Mouse (Mus musculus) myocyte (in vitro differentiated cells): ENCODE measurements around the gene Olfr1454. TPM values are rescaled to one million over a fixed set of nuclear protein-coding genes. Genes with fewer than 3 reads are reported as not detected.

Experiments used
- H3K27me3 ChIP-seq: one replicate; pipeline ENCODE4 v1.6.1; 2011; ENCODE audit not compliant: control insufficient read depth, insufficient read depth, insufficient read length
- H3K36me3 ChIP-seq: one replicate; pipeline ENCODE4 v1.6.1; 2011; ENCODE audit not compliant: control insufficient read depth, insufficient read depth
- H3K4me2 ChIP-seq: one replicate; pipeline ENCODE4 v1.6.1; 2011; ENCODE audit warnings: low read depth, control low read depth
- H3K4me3 ChIP-seq: one replicate; pipeline ENCODE4 v1.5.1; 2011; ENCODE audit warnings: mild to moderate bottlenecking, control low read depth, moderate library complexity
- H3K79me2 ChIP-seq: one replicate; pipeline ENCODE4 v1.6.1; 2011; ENCODE audit not compliant: control insufficient read depth, insufficient read depth
- H3ac ChIP-seq: one replicate; pipeline ENCODE4 v1.6.1; 2011; ENCODE audit not compliant: control insufficient read depth, insufficient read length
- CEBPB ChIP-seq: IDR thresholded peaks from 2 replicates; pipeline ENCODE4 v1.6.1; 2011; ENCODE audit warnings: mild to moderate bottlenecking, moderate library complexity; ENCODE audit not compliant: poor library complexity, insufficient read depth, severe bottlenecking
- E2F4 ChIP-seq: IDR thresholded peaks from one replicate; pipeline ENCODE4 v1.6.1; 2011; ENCODE audit warnings: mild to moderate bottlenecking, control low read depth, moderate library complexity; ENCODE audit not compliant: insufficient read depth
- MAX ChIP-seq: IDR thresholded peaks from one replicate; pipeline ENCODE4 v1.6.1; 2011; ENCODE audit warnings: low read depth, mild to moderate bottlenecking, control low read depth
- MYOD1 ChIP-seq, 3 experiments: IDR thresholded peaks; one replicate each; pipeline ENCODE4 v1.6.1; 2011; ENCODE audit warnings: control low read depth in 2 of 3, low read depth in 2 of 3, mild to moderate bottlenecking in 2 of 3, moderate library complexity in 1 of 3; ENCODE audit not compliant: insufficient read length in 2 of 3, control insufficient read depth in 1 of 3
- MYOG ChIP-seq, 3 experiments: IDR thresholded peaks; one replicate each; pipeline ENCODE4 v1.6.1; 2011; ENCODE audit warnings: control low read depth in 2 of 3, low read depth in 2 of 3, mild to moderate bottlenecking in 2 of 3; ENCODE audit not compliant: insufficient read length in 2 of 3, control insufficient read depth in 1 of 3, insufficient read depth in 1 of 3
- POLR2A ChIP-seq: IDR thresholded peaks from one replicate; pipeline ENCODE4 v1.6.1; 2011; ENCODE audit warnings: low read depth, mild to moderate bottlenecking, control low read depth, moderate library complexity; ENCODE audit not compliant: insufficient read length
- POLR2AphosphoS2 ChIP-seq: IDR thresholded peaks from one replicate; pipeline ENCODE4 v1.6.1; 2011; ENCODE audit warnings: low read depth, control low read depth; ENCODE audit not compliant: insufficient read length
- REST ChIP-seq: IDR thresholded peaks from one replicate; pipeline ENCODE4 v1.6.1; 2011; ENCODE audit warnings: mild to moderate bottlenecking, control low read depth, moderate library complexity; ENCODE audit not compliant: insufficient read depth, insufficient read length
- SRF ChIP-seq: IDR thresholded peaks from one replicate; pipeline ENCODE4 v1.6.1; 2011; ENCODE audit warnings: low read depth; ENCODE audit not compliant: control insufficient read depth, insufficient read length
- TCF12 ChIP-seq: IDR thresholded peaks from one replicate; pipeline ENCODE4 v1.6.1; 2011; ENCODE audit warnings: mild to moderate bottlenecking, control low read depth; ENCODE audit not compliant: poor library complexity, insufficient read depth, severe bottlenecking
- TCF3 ChIP-seq: IDR thresholded peaks from one replicate; pipeline ENCODE4 v1.6.1; 2011; ENCODE audit warnings: low read depth, control low read depth; ENCODE audit not compliant: insufficient read length
- USF1 ChIP-seq: IDR thresholded peaks from one replicate; pipeline ENCODE4 v1.6.1; 2011; ENCODE audit warnings: low read depth, mild to moderate bottlenecking, control low read depth, moderate library complexity
- polyA plus RNA-seq: library from polyadenylated mRNA; unstranded; fragments of >200 nt; fragmentation: generic; extraction: Trizol; gene quantifications from one replicate; pipeline ENCODE4 v1.2.1, GENCODE M21; 2012; ENCODE audit warnings: missing spikeins

Olfr1454 gene
- polyA plus RNA-seq = not detected

DNA sequence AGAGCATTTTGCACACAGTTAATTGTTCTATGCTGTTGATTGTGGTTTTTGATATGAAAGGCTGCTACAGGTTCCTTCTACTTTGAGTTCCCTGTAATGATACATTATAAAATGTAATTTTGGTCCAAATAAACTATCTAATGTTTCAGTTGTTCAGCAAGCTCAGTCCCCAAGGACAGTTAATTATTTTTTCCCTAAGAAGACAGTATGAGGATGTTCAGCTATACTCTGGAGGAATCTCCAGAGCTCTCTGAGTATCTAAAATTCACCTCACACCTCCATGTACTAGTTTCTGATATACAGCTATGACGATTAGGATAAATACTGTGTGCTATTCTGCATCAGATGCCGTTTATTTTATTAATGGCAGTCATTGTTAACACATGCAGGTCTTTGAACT is at the start of gene Olfr1454:
Olfr1454 (plus strand) TSS at position 301 of the 400 bp plus-strand sequence.
- TF ChIP-seq REST (no peak), POLR2A (no peak)
- Histone ChIP-seq H3K27me3 (no peaks in the 10 kb centered on the region), H3K79me2 (no peaks in the 10 kb centered on the region), H3K4me2 (no peak within 1 kb of the TSS), H3ac (no peak within 1 kb of the TSS), H3K36me3 (no peaks in the 10 kb centered on the region), H3K4me3 (no peak within 1 kb of the TSS)

DNA sequence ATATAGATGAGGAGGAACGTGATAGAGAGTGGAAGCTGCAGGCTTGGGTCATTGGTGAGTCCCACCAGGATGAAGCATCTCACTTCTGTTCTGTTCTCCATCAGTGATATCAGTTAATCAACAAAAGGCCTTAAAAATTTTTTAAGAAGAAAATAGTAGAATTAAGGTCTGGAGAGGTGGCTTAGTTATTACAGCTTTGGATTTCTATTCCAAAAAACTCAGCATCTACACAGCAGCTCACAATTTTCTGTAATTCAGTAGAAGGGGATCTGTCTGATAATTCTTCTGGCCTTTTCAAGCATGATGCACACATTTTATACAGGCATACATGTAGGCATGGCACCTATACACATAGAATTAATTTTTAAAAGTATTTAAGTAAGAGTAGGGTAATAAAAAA is 32.2 kb upstream of the Olfr1454 start, which contains the start of gene Olfr1453:
Olfr1453 (minus strand) TSS at position 101 of the 400 bp plus-strand sequence.
- Histone ChIP-seq H3K79me2 (no peaks in the 10 kb centered on the region), H3ac (no peak within 1 kb of the TSS), H3K27me3 (no peaks in the 10 kb centered on the region), H3K4me3 (no peak within 1 kb of the TSS), H3K4me2 (no peak within 1 kb of the TSS), H3K36me3 (no peaks in the 10 kb centered on the region)
- no peak for TF ChIP-seq MYOG (IDR thresholded peaks at IDR 0.05; ENCODE audit: control insufficient read depth in 1 of 3, insufficient read depth in 1 of 3, insufficient read length in 2 of 3, low read depth in 2 of 3)
- no peak for TF ChIP-seq POLR2AphosphoS2
- TF ChIP-seq CEBPB = no peak
- no peak for TF ChIP-seq USF1
- no peak for TF ChIP-seq MYOD1 (IDR thresholded peaks at IDR 0.05; ENCODE audit: control insufficient read depth in 1 of 3, insufficient read length in 2 of 3, low read depth in 2 of 3)
- TF ChIP-seq TCF3 = no peak
- no peak for TF ChIP-seq E2F4
- no peak for TF ChIP-seq REST
- TF ChIP-seq SRF = no peak
- TF ChIP-seq MAX = no peak
- no peak for TF ChIP-seq POLR2A
- TF ChIP-seq TCF12 = no peak

DNA sequence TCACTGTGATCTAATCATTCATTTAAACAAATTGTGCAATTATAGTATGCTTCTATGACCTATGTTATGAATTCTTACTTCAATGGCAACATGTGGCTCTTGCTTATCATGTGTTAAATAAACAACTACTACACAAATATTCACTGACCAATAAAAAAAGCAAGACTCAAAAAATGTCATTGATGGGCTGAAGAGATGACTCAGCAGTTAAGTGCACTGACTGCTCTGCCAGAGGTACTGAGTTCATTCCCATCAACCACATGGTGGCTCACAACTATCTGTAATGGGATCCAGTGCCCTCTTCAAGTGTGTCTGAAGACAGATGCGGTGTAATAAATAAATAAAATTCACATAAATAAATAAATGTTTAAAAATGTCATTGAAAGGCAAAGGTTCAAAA is 33.5 kb downstream of the Olfr1454 start:
- Histone ChIP-seq H3ac (no peak overlapping the region), H3K79me2 (no peaks in the 10 kb centered on the region), H3K4me3 (no peak overlapping the region), H3K4me2 (no peak overlapping the region), H3K27me3 (no peaks in the 10 kb centered on the region), H3K36me3 (no peaks in the 10 kb centered on the region)
- no peak for TF ChIP-seq CEBPB
- no peak for TF ChIP-seq POLR2AphosphoS2
- TF ChIP-seq MYOG (IDR thresholded peaks at IDR 0.05; ENCODE audit: control insufficient read depth in 1 of 3, insufficient read depth in 1 of 3, insufficient read length in 2 of 3, low read depth in 2 of 3) = no peak
- no peak for TF ChIP-seq E2F4
- TF ChIP-seq MYOD1 (IDR thresholded peaks at IDR 0.05; ENCODE audit: control insufficient read depth in 1 of 3, insufficient read length in 2 of 3, low read depth in 2 of 3) = no peak
- TF ChIP-seq REST = no peak
- TF ChIP-seq POLR2A = no peak
- no peak for TF ChIP-seq USF1
- no peak for TF ChIP-seq TCF3
- TF ChIP-seq MAX = no peak

DNA sequence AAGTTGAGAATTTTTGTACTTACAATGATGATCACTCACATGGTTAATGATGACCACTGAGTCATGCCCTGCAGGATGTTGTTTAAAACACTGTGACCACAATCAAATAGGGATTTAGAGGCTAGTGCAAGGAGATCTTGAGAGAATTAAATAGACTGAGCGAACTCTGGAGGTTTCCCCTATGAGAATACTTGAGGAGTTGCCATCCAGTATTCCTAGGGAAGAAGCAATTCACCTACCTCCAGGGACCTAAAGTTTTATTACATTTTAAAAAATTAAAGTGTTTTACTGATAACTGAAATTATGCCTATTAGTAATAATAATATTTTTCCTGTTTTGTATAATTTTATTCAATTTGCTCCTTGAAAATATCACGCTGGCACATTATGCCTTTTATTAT is 37.4 kb downstream of the Olfr1454 start, which contains the start of gene Olfr1457:
Olfr1457 (minus strand) TSS at position 101 of the 400 bp plus-strand sequence.
- TF ChIP-seq E2F4 (no peak), MYOD1 (IDR thresholded peaks at IDR 0.05; ENCODE audit: control insufficient read depth in 1 of 3, insufficient read length in 2 of 3, low read depth in 2 of 3) (no peak), SRF (no peak), TCF12 (no peak), MYOG (IDR thresholded peaks at IDR 0.05; ENCODE audit: control insufficient read depth in 1 of 3, insufficient read depth in 1 of 3, insufficient read length in 2 of 3, low read depth in 2 of 3) (no peak), USF1 (no peak), MAX (no peak), POLR2A (no peak), TCF3 (no peak), CEBPB (no peak), POLR2AphosphoS2 (no peak), REST (no peak)
- H3K36me3 ChIP-seq = no peaks in the 10 kb centered on the region
- H3K4me3 ChIP-seq = no peak within 1 kb of the TSS
- H3K27me3 ChIP-seq = no peaks in the 10 kb centered on the region
- H3K79me2 ChIP-seq = no peaks in the 10 kb centered on the region
- H3ac ChIP-seq = no peak within 1 kb of the TSS
- no peak within 1 kb of the TSS for H3K4me2 ChIP-seq

DNA sequence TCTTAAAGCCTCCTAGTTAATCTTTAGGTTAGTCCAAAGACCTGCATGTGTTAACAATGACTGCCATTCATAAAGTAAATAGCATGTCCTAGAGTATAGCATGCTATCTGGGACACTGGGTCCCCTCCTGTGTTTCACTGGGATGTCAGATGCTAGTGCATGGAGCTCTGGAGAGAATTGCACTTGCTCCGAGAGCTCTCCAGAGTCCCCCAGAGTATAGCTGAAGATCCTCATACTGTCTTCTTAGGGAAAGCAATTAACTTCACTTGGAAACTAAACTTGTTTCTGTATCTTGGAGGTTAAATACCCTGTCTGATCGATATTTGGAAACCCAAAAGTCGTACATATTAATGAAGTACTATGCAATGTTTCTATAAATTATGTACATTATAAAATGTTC is 46.3 kb downstream of the Olfr1454 start, which contains the start of gene Olfr1458:
Olfr1458 (minus strand) TSS at position 101 of the 400 bp plus-strand sequence.
- no peaks in the 10 kb centered on the region for H3K27me3 ChIP-seq

More for the DNA sequence above, 46.3 kb downstream of the Olfr1454 start, which contains the start of gene Olfr1458:
- TF ChIP-seq MYOD1 (IDR thresholded peaks at IDR 0.05; ENCODE audit: control insufficient read depth in 1 of 3, insufficient read length in 2 of 3, low read depth in 2 of 3) (no peak), TCF12 (no peak), REST (no peak), USF1 (no peak), MYOG (IDR thresholded peaks at IDR 0.05; ENCODE audit: control insufficient read depth in 1 of 3, insufficient read depth in 1 of 3, insufficient read length in 2 of 3, low read depth in 2 of 3) (no peak), MAX (no peak), SRF (no peak), TCF3 (no peak), POLR2A (no peak), CEBPB (no peak), POLR2AphosphoS2 (no peak), E2F4 (no peak)
- no peak within 1 kb of the TSS for H3K4me3 ChIP-seq
- no peak within 1 kb of the TSS for H3ac ChIP-seq
- no peaks in the 10 kb centered on the region for H3K79me2 ChIP-seq
- H3K36me3 ChIP-seq = no peaks in the 10 kb centered on the region
- no peak within 1 kb of the TSS for H3K4me2 ChIP-seq

Other genes starting within 250 kb of the Olfr1454 start
- gene Gm5244, start 213.9 kb upstream of the Olfr1454 start, polyA plus RNA-seq = not detected
- not detected for gene Olfr1444, start 203.3 kb upstream of the Olfr1454 start, polyA plus RNA-seq
- gene Olfr1445, start 176.8 kb upstream of the Olfr1454 start, polyA plus RNA-seq = not detected
- gene Olfr1446, start 167.1 kb upstream of the Olfr1454 start, polyA plus RNA-seq = not detected
- not detected for gene Olfr1447, start 156.9 kb upstream of the Olfr1454 start, polyA plus RNA-seq
- not detected for gene Olfr1448, start 136.2 kb upstream of the Olfr1454 start, polyA plus RNA-seq
- gene Olfr1449, start 129.8 kb upstream of the Olfr1454 start, polyA plus RNA-seq = not detected
- not detected for gene Olfr1450, start 110.4 kb upstream of the Olfr1454 start, polyA plus RNA-seq
- not detected for gene Olfr1451, start 65.6 kb upstream of the Olfr1454 start, polyA plus RNA-seq
- not detected for gene Olfr1453, start 32.3 kb upstream of the Olfr1454 start, polyA plus RNA-seq
- not detected for gene Olfr1457, start 37.3 kb downstream of the Olfr1454 start, polyA plus RNA-seq
- not detected for gene Olfr1458, start 46.2 kb downstream of the Olfr1454 start, polyA plus RNA-seq
- 0.01 TPM for gene Olfr1459, start 88.9 kb downstream of the Olfr1454 start, polyA plus RNA-seq
- not detected for gene Olfr1461, start 102.4 kb downstream of the Olfr1454 start, polyA plus RNA-seq
- not detected for gene Olfr1462, start 125.1 kb downstream of the Olfr1454 start, polyA plus RNA-seq
- gene Olfr1463, start 170.7 kb downstream of the Olfr1454 start, polyA plus RNA-seq = not detected